Mouse (Mus musculus) embryonic facial prominence, embryonic 14.5 days (tissue): ENCODE data around the gene Rasgrp3. TPM values are rescaled to one million over a fixed set of nuclear protein-coding genes. Genes with fewer than 3 reads are reported as not detected.

ENCODE experiments used
- ATAC-seq: fragments of 200-750 bp; cut with Nextera tagmentation; 2 replicates; pipeline ENCODE4 v1.8.0; 2017; ENCODE audit warnings: low read depth, moderate number of reproducible peaks, moderate TSS enrichment
- DNase-seq: peaks from one replicate; pipeline ENCODE4 v3.0.0-alpha.2; 2015; ENCODE audit warnings: low spot score
- H3K27ac ChIP-seq: fragments of 300-500 bp; sonication (generic); replicated peaks from 2 replicates; pipeline ENCODE4 v1.5.1; 2014; ENCODE audit warnings: low read depth, mild to moderate bottlenecking, low read length, moderate library complexity
- H3K27me3 ChIP-seq: fragments of 300-500 bp; sonication (generic); replicated peaks from 2 replicates; pipeline ENCODE4 v1.6.1; 2014; ENCODE audit warnings: low read length; ENCODE audit not compliant: control insufficient read depth, insufficient read depth
- H3K36me3 ChIP-seq: fragments of 300-500 bp; sonication (generic); 2 replicates; pipeline ENCODE4 v1.6.1; 2014; ENCODE audit warnings: low read length, mixed read lengths; ENCODE audit not compliant: control insufficient read depth, insufficient read depth
- H3K4me1 ChIP-seq: fragments of 300-500 bp; sonication (generic); 2 replicates; pipeline ENCODE4 v1.6.1; 2014; ENCODE audit warnings: antibody characterized with exemption, low read length; ENCODE audit not compliant: control insufficient read depth, insufficient read depth
- H3K4me2 ChIP-seq: fragments of 300-500 bp; sonication (generic); 2 replicates; pipeline ENCODE4 v1.6.1; 2014; ENCODE audit warnings: low read depth, mild to moderate bottlenecking, low read length, moderate library complexity, mixed read lengths
- H3K4me3 ChIP-seq: fragments of 300-500 bp; sonication (generic); 2 replicates; pipeline ENCODE4 v1.5.1; 2014; ENCODE audit warnings: low read depth, mild to moderate bottlenecking, low read length
- H3K9ac ChIP-seq: fragments of 300-500 bp; sonication (generic); 2 replicates; pipeline ENCODE4 v1.6.1; 2014; ENCODE audit warnings: low read depth, mild to moderate bottlenecking, low read length, moderate library complexity, mixed read lengths
- H3K9me3 ChIP-seq: fragments of 300-500 bp; sonication (generic); 2 replicates; pipeline ENCODE4 v1.6.1; 2016; ENCODE audit warnings: low read length; ENCODE audit not compliant: control insufficient read depth
- WGBS: fragments of 180-500 bp; shearing (Covaris S2); extraction: QIAGEN DNeasy Blood & Tissue Kit; methylation state at CpG from one replicate; pipeline ENCODE4 v1.1.7; 2014; 5-methylcytosine and 5-hydroxymethylcytosine counted together
- polyA plus RNA-seq: library from polyadenylated mRNA; unstranded; fragments of >200 nt; fragmentation: Nextera tagmentation; extraction: Ambion mirVana; gene quantifications from 2 replicates; pipeline ENCODE4 v1.2.1, GENCODE M21; 2014

Rasgrp3 gene
- polyA plus RNA-seq, result 12.5 and 17.6 TPM in 2 replicates

DNA sequence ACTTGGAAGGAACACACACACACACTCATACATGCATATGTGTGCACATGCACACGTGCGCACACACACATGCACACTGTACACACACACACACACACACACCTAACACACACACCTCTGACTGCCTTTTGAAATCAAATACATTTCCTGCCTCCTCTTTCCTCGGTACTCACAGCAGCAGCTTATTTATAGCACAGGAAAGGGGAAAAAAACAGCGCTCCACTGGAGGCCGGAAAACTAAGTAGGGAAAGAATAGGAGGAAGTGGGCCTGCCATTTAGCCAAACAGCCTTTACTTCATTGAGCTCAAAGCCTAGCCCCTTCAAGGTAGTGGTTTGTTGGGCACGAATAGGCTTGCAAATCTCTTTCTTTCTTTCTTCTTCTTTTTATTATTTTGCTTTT is at the start of gene Rasgrp3:
Gene Rasgrp3 (plus strand): TSS at position 298 of the 400 bp plus-strand sequence.
- Histone ChIP-seq H3K4me2 (no peak within 1 kb of the TSS), H3K9ac (no peak within 1 kb of the TSS), H3K27me3 (no peaks in the 10 kb centered on the region), H3K9me3 (no peaks in the 10 kb centered on the region), H3K27ac (no peak within 1 kb of the TSS), H3K36me3 (no peaks in the 10 kb centered on the region), H3K4me3 (peak within 1 kb of the TSS; percentile 15), H3K4me1 (peaks cover 2% of the 10 kb centered on the region; the same call in 1 of the 2 replicates)
- 45% methylated on average over 6 of the region's 6 CpGs for WGBS
- DNase-seq, result peak; percentile 38
- no peak for ATAC-seq

DNA sequence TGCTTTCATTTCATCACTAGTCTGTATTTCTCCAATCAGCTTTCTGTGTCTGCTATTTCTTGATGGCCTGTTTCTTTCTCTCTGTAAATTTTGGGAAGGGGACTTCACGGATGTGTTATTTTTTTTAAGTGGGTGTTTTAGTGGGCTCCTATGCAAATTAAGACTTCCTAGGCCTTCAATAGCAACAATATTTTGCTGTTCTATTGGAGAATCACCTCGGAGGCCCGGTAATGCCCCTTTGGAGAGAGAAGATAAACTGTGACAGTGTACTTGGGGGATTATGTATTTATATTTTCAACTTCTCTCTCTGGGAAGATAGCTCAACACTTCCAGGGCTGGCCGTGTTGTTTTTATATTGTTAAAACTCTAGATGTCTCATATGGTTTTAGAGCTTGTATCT is 47.3 kb upstream of the Rasgrp3 start:
- H3K4me3 ChIP-seq, result no peak overlapping the region
- 78% methylated on average over 4 of the region's 4 CpGs for WGBS
- ATAC-seq, result no peak
- no peak overlapping the region for H3K4me2 ChIP-seq
- H3K9ac ChIP-seq, result no peak overlapping the region
- H3K36me3 ChIP-seq, result peaks cover 18% of the 10 kb centered on the region
- no peak for DNase-seq
- H3K27ac ChIP-seq, result no peak overlapping the region
- no peaks in the 10 kb centered on the region for H3K9me3 ChIP-seq
- no peaks in the 10 kb centered on the region for H3K4me1 ChIP-seq
- no peaks in the 10 kb centered on the region for H3K27me3 ChIP-seq

DNA sequence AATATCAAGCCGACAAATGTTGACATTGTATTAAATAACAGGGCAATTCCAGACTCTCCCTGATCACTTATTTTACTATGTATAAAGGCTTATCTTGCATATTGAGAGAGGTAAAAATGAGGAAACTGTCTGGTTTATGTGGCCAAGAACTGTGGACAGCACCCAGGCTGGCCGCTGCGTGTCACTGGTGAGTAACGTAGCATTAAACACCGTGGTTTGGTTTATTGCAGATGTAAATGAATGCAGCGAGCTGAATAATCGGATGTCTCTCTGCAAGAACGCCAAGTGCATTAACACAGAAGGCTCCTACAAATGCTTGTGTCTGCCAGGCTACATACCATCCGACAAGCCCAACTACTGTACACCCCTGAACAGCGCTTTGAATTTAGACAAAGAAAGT is 45.6 kb upstream of the Rasgrp3 start:
- Histone ChIP-seq H3K27ac (no peak overlapping the region), H3K27me3 (no peaks in the 10 kb centered on the region), H3K4me2 (no peak overlapping the region), H3K9ac (no peak overlapping the region), H3K9me3 (no peaks in the 10 kb centered on the region), H3K4me1 (no peaks in the 10 kb centered on the region), H3K4me3 (no peak overlapping the region), H3K36me3 (peaks cover 18% of the 10 kb centered on the region)
- no peak for DNase-seq
- no peak for ATAC-seq
- 92% methylated on average over 10 of the region's 10 CpGs for WGBS

DNA sequence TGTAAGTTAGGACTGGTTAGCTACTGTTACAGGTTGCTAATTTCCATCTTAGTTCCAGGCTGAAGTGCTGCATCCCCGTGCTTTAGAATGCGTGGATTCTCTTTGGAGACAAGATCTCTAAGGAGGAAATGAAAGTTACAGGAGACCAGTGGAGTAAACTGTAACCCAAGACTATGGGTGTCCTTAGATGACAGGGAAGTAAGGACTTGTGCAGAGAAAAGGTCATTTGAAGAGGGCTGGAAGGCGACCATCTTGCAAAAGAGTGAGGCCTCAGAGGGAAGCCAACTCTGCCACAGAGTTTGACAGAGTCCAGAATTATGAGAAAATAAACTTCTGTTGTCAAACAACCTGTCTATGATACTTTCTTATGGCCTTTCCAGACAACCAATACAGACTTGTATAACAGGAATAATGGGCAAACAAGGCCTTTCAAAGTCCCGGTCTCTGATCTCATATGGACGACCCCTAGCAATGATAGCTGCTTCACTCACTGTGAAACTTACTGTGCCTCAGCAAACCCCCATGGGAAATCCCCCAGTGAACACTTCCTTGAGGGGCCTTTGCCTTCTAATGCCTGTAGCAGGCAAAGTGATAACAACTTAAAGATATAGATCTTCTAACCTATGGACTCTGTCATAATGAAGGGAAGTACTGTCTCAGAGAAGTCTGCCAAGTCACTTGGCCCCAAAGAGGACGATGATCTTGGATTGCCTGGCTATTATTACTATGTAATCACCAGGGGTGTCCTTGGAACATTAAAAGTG is 44.1 kb upstream of the Rasgrp3 start:
- Histone ChIP-seq H3K4me2 (no peak overlapping the region), H3K9me3 (no peaks in the 10 kb centered on the region), H3K27me3 (no peaks in the 10 kb centered on the region), H3K9ac (no peak overlapping the region), H3K4me3 (no peak overlapping the region), H3K36me3 (peaks cover 18% of the 10 kb centered on the region), H3K4me1 (no peaks in the 10 kb centered on the region), H3K27ac (no peak overlapping the region)
- 86% methylated on average over 6 of the region's 6 CpGs for WGBS
- no peak for ATAC-seq
- no peak for DNase-seq

DNA sequence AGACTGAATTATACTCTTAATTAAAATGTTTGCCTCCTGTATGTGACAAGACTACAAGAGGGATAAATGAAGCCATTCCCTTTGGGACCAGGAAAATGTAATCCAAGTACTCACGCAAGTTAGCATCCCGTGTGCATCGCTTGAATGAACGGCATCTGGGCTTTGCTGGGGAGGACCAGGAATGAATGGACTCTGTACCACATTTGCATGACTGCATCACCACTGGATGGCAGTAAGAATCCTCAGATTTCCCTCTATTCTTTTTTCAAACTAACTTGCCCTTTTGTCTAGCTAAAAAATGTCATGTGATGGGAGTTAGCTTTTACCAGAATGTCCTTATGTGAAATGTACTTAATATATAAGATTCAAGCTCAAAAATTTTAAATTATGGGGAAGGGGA is 29.3 kb upstream of the Rasgrp3 start:
- DNase-seq (peak; percentile 34), ATAC-seq (no peak)

DNA sequence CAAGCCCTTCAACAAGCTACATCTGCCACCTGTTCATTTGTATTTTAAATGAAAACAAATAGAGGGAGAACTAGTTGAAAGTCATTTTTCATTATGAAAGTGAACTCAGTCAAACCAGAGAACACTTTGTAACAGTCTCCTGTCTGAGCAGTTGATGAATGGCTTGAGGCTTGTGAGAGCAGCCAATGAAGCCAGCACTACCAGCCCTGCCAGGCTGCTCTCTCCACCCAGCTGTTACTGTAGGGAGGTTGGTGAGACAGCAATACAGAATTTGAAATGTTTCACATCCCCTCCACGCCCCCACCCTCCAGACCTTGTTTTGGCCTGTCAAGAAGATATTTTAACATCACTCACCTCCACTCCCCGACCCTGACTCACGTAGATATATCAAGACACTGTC is 18.8 kb upstream of the Rasgrp3 start:
- H3K9ac ChIP-seq, result no peak overlapping the region
- no peaks in the 10 kb centered on the region for H3K27me3 ChIP-seq
- no peak overlapping the region for H3K4me3 ChIP-seq
- ATAC-seq, result no peak
- no peaks in the 10 kb centered on the region for H3K9me3 ChIP-seq
- H3K27ac ChIP-seq, result no peak overlapping the region
- no peak overlapping the region for H3K4me2 ChIP-seq
- no peaks in the 10 kb centered on the region for H3K4me1 ChIP-seq
- no peaks in the 10 kb centered on the region for H3K36me3 ChIP-seq
- no peak for DNase-seq
- 85% methylated on average over 3 of the region's 3 CpGs for WGBS

More for the DNA sequence above, 29.3 kb upstream of the Rasgrp3 start:
- Histone ChIP-seq H3K9me3 (no peaks in the 10 kb centered on the region), H3K27me3 (no peaks in the 10 kb centered on the region), H3K4me1 (no peaks in the 10 kb centered on the region), H3K36me3 (no peaks in the 10 kb centered on the region), H3K9ac (no peak overlapping the region), H3K4me2 (no peak overlapping the region), H3K27ac (no peak overlapping the region), H3K4me3 (no peak overlapping the region)
- WGBS, result 53% methylated on average over 4 of the region's 4 CpGs

DNA sequence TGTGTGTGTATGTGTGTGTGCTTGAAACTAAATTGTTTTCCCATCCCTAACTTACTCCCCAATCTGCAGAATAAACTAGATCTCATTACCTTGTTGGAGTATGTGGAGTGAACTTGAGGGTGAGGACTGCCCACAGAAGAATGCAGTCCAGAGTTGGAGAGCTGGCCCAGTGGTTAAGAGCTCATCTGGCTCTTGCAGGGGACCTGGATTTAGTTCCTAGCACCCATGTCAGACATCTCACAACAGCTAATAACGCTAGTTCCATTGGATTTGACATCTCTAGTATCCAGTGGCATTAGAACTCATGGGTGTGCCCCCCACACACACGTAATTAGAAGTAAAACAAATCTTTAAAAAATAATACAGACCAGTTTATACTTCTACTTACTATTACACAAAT is 1.5 kb upstream of the Rasgrp3 start:
- no peak for DNase-seq
- no peak overlapping the region for H3K27ac ChIP-seq
- peaks cover 2% of the 10 kb centered on the region; the same call in 1 of the 2 replicates for H3K4me1 ChIP-seq
- H3K27me3 ChIP-seq, result no peaks in the 10 kb centered on the region
- 90% methylated on average over 2 of the region's 2 CpGs for WGBS
- no peaks in the 10 kb centered on the region for H3K36me3 ChIP-seq
- no peak overlapping the region for H3K9ac ChIP-seq
- H3K4me2 ChIP-seq, result no peak overlapping the region
- H3K4me3 ChIP-seq, result no peak overlapping the region
- no peaks in the 10 kb centered on the region for H3K9me3 ChIP-seq
- no peak for ATAC-seq

DNA sequence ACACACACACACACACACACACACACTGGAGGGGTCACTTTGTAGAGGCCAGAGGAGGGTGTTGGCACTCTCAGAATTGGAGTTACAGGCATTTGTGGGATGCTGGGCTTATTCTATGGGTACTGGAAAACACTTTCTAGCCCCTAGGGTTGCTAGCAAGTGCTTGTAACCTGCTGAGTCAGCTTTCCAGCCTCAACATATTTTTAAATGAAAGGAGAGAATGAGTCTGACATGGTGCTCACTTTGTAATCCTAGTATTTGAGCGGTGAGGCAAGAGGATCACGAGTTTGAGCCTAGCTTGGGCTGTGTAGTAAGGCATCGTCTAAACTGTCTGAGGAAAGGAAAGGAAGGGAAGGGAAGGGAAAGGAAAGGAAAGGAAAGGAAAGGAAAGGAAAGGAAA is 825 bp upstream of the Rasgrp3 start:
- Histone ChIP-seq H3K9ac (no peak overlapping the region), H3K27ac (no peak overlapping the region), H3K27me3 (no peaks in the 10 kb centered on the region), H3K4me2 (no peak overlapping the region), H3K36me3 (no peaks in the 10 kb centered on the region), H3K4me3 (no peak overlapping the region), H3K4me1 (peaks cover 2% of the 10 kb centered on the region; the same call in 1 of the 2 replicates), H3K9me3 (no peaks in the 10 kb centered on the region)
- no peak for DNase-seq
- 73% methylated on average over 3 of the region's 3 CpGs for WGBS
- no peak for ATAC-seq

DNA sequence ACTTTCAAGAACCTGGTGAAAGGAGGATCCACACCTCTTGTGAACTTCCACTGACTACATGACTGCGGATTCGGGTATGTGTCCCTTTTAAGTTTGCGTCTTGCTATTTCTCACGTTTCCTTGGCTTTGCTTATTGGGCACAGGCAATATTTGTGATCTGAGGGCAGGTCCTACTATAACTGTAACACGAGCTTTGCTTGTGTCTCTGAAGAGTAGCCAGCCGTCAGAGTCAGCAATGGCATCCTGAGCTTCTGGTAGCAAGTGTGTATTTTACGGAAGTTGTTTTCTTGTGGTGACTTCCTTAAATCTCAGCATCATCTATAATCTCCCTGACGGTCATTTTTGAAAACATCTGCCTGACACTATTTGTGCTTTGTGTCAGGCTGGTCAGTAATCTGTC is 399 bp downstream of the Rasgrp3 start:
- peak overlapping the region; percentile 15 for H3K4me3 ChIP-seq
- no peaks in the 10 kb centered on the region for H3K9me3 ChIP-seq
- no peak overlapping the region for H3K9ac ChIP-seq
- WGBS, result 64% methylated on average over 8 of the region's 8 CpGs
- peaks cover 2% of the 10 kb centered on the region; the same call in 1 of the 2 replicates for H3K4me1 ChIP-seq
- DNase-seq, result no peak
- no peak for ATAC-seq
- H3K4me2 ChIP-seq, result no peak overlapping the region
- H3K27ac ChIP-seq, result no peak overlapping the region
- H3K27me3 ChIP-seq, result no peaks in the 10 kb centered on the region
- no peaks in the 10 kb centered on the region for H3K36me3 ChIP-seq
